Comparison of ENCODE assay signal across 22 mouse cellular contexts in the genomic region with DNA sequence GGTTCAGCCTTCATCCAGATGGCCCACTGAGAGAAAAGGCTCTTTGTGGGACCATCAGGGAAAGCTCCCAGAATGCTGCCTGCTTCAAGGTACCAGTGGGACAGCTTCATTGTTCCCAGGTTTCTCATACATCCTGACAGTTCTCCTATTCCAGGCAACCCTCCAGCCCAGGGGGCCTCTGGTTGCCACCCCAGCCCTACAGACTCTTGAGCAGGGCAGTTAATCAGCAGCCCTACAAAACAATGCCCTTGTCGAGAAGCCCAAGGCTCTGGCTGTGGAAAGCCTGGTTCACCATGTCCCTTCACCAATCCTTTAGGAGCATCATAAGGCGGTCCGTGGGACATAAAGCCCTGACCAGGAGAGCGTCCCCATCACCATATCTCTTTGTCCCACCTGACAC.
A peak's percentile ranks its signal among the peaks of the same experiment; 100 is the strongest.
DNase-seq lines count a peak whose midpoint lies in the region; ATAC-seq and TF ChIP-seq lines count a peak whose summit lies in the region.
"Had no signal": no experiment of that assay in that cellular context is flagged by ENCODE, and none has a peak within 500 bp of the region (broad histone marks: within the 10 kb centered on the region; RNA-seq: fewer than 3 reads in every experiment).

No protein-coding gene starts in this region.

- no peak overlapping the region for H3K4me2 ChIP-seq in forebrain, embryonic 15.5 days (replicated peaks)
- H3K4me2 ChIP-seq: heart, embryonic 13.5 days; hindbrain, embryonic 15.5 days; liver, embryonic 15.5 days; lung, embryonic 15.5 days; midbrain, embryonic 13.5 days; stomach, embryonic 15.5 days had no signal

- no peak for TF ChIP-seq CTCF in kidney, adult 2 months (conservative IDR thresholded peaks at IDR 0.05; ENCODE audit: insufficient read depth, insufficient read length, low read depth, low read length)
- TF ChIP-seq CTCF in testis, adult 2 months (IDR thresholded peaks at IDR 0.05; ENCODE audit: control insufficient read depth, insufficient read depth, insufficient replicate concordance, low read depth, low read length), result no peak

- DNase-seq in forebrain, embryonic 10.5 days (ENCODE audit: extremely low spot score, low spot score), result peak; percentile 10
- DNase-seq in kidney, adult 18-20 months, result peak; percentile 1
- DNase-seq in kidney, adult 2 months, result no peak
- DNase-seq in testis, postnatal 14 days (ENCODE audit: low spot score), result no peak
- no peak for DNase-seq in embryo, embryonic 9.5 days (ENCODE audit: extremely low spot score)
- DNase-seq: adrenal gland, postnatal 36 days; cerebellum, adult 18-20 months; embryo, embryonic 11 days; layer of hippocampus, adult 9-11 months; left cerebral cortex, postnatal 4 days; liver; lung, postnatal 36 days had no signal

- H3K4me3 ChIP-seq in forebrain, embryonic 10.5 days, result no peak overlapping the region
- no peak overlapping the region for H3K4me3 ChIP-seq in forebrain, embryonic 15.5 days
- H3K4me3 ChIP-seq in kidney, adult 2 months (ENCODE audit: insufficient read depth, low read depth, low read length), result no peak overlapping the region
- peak overlapping the region; percentile 75 for H3K4me3 ChIP-seq in testis, adult 2 months (ENCODE audit: control insufficient read depth, low read depth, low read length)
- H3K4me3 ChIP-seq: heart, embryonic 13.5 days; hindbrain, embryonic 15.5 days; liver, embryonic 15.5 days; lung, embryonic 15.5 days; megakaryocyte, embryonic 14.5 days; midbrain, embryonic 13.5 days; stomach, embryonic 15.5 days had no signal

- H3K36me3 ChIP-seq in forebrain, embryonic 10.5 days (replicated peaks), result peaks cover 34% of the 10 kb centered on the region
- no peaks in the 10 kb centered on the region for H3K36me3 ChIP-seq in forebrain, embryonic 15.5 days
- H3K36me3 ChIP-seq in kidney, adult 2 months (ENCODE audit: control insufficient read depth, insufficient read depth, low read length), result peaks cover 1% of the 10 kb centered on the region; the same call in 1 of the 2 replicates
- no peaks in the 10 kb centered on the region for H3K36me3 ChIP-seq in testis, adult 2 months (ENCODE audit: control insufficient read depth, insufficient read depth, low read length)
- H3K36me3 ChIP-seq: stomach, embryonic 15.5 days had no signal

- H3K9me3 ChIP-seq in forebrain, embryonic 10.5 days, result no peaks in the 10 kb centered on the region
- no peaks in the 10 kb centered on the region for H3K9me3 ChIP-seq in forebrain, embryonic 15.5 days
- H3K9me3 ChIP-seq: heart, embryonic 13.5 days; hindbrain, embryonic 15.5 days; liver, embryonic 15.5 days; lung, embryonic 15.5 days; megakaryocyte, embryonic 14.5 days; midbrain, embryonic 13.5 days; stomach, embryonic 15.5 days had no signal

- WGBS in forebrain, embryonic 10.5 days, result 92% methylated on average over 4 of the region's 4 CpGs
- 95% methylated on average over 4 of the region's 4 CpGs for WGBS in forebrain, embryonic 15.5 days
- 96% methylated on average over 4 of the region's 4 CpGs for WGBS in kidney, adult 2 months

- H3K27me3 ChIP-seq in forebrain, embryonic 10.5 days (ENCODE audit: poor library complexity, severe bottlenecking), result no peaks in the 10 kb centered on the region
- H3K27me3 ChIP-seq in forebrain, embryonic 15.5 days, result no peaks in the 10 kb centered on the region
- no peaks in the 10 kb centered on the region for H3K27me3 ChIP-seq in kidney, adult 2 months (replicated peaks; ENCODE audit: control insufficient read depth, insufficient read depth, low read length)
- no peaks in the 10 kb centered on the region for H3K27me3 ChIP-seq in testis, adult 2 months (ENCODE audit: control insufficient read depth, insufficient read depth, low read length)
- H3K27me3 ChIP-seq: hindbrain, embryonic 15.5 days; liver, embryonic 15.5 days; lung, embryonic 15.5 days; megakaryocyte, embryonic 14.5 days; midbrain, embryonic 13.5 days; stomach, embryonic 15.5 days had no signal

- no peak overlapping the region for H3K9ac ChIP-seq in forebrain, embryonic 15.5 days (replicated peaks)
- H3K9ac ChIP-seq: heart, embryonic 13.5 days; hindbrain, embryonic 15.5 days; liver, embryonic 15.5 days; lung, embryonic 15.5 days; midbrain, embryonic 13.5 days; stomach, embryonic 15.5 days had no signal

- TF ChIP-seq POLR2A in kidney, adult 2 months (IDR thresholded peaks at IDR 0.05; ENCODE audit: low read depth, low read length), result no peak
- TF ChIP-seq POLR2A in testis, adult 2 months (IDR thresholded peaks at IDR 0.05; ENCODE audit: control insufficient read depth, low read depth, low read length), result no peak

- 0 out of 2 replicates have a peak, but pooled peaks cover 3% of the 10 kb centered on the region for H3K4me1 ChIP-seq in forebrain, embryonic 10.5 days
- no peaks in the 10 kb centered on the region for H3K4me1 ChIP-seq in forebrain, embryonic 15.5 days
- 0 out of 2 replicates have a peak, but pooled peaks cover 4% of the 10 kb centered on the region for H3K4me1 ChIP-seq in kidney, adult 2 months (ENCODE audit: control insufficient read depth, insufficient read depth, low read length)
- peaks cover 4% of the 10 kb centered on the region for H3K4me1 ChIP-seq in testis, adult 2 months (ENCODE audit: control insufficient read depth, insufficient read depth, low read length)
- H3K4me1 ChIP-seq: hindbrain, embryonic 15.5 days; lung, embryonic 15.5 days; midbrain, embryonic 13.5 days; stomach, embryonic 15.5 days had no signal

- no peak overlapping the region for H3K27ac ChIP-seq in forebrain, embryonic 10.5 days
- no peak overlapping the region for H3K27ac ChIP-seq in forebrain, embryonic 15.5 days (replicated peaks)
- no peak overlapping the region for H3K27ac ChIP-seq in kidney, adult 2 months (ENCODE audit: insufficient read depth, low read depth, low read length)
- no peak overlapping the region for H3K27ac ChIP-seq in testis, adult 2 months (ENCODE audit: control insufficient read depth, insufficient read depth, low read depth, low read length)
- H3K27ac ChIP-seq: heart, embryonic 13.5 days; hindbrain, embryonic 15.5 days; liver, embryonic 15.5 days; lung, embryonic 15.5 days; midbrain, embryonic 13.5 days; stomach, embryonic 15.5 days had no signal

- no peak for ATAC-seq in forebrain, embryonic 15.5 days (replicated peaks)
- ATAC-seq: forebrain, embryonic 14.5 days; midbrain, embryonic 13.5 days had no signal

Comparison
In these comparisons a context has a peak if more than half of its experiments do, and no peak if none do; other contexts are left out.
1. DNase-seq: peak in forebrain, embryonic 10.5 days (single experiment) and kidney, adult 18-20 months (single experiment); none in kidney, adult 2 months (single experiment), testis, postnatal 14 days (single experiment) and embryo, embryonic 9.5 days (single experiment).